Mouse (Mus musculus): ENCODE data around the gene Myo15b. TPM values are rescaled to one million over a fixed set of nuclear protein-coding genes. Genes with fewer than 3 reads are reported as not detected.

Gene Myo15b
- total and polyA plus RNA-seq, 2 experiments: 0.28 to 0.51 TPM

- 0 out of 2 replicates have a peak, but pooled peaks cover 1% of the 10 kb centered on the region for H3K4me1 ChIP-seq (ENCODE audit: control insufficient read depth, insufficient read depth, low read length)
- DNase-seq (ENCODE audit: extremely low read depth, low read depth, low spot score): no peak
- H3K36me3 ChIP-seq (ENCODE audit: control insufficient read depth, insufficient read depth, low read length): no peaks in the 10 kb centered on the region
- TF ChIP-seq CTCF (IDR thresholded peaks at IDR 0.05; ENCODE audit: low read depth, low read length) (no peak), POLR2A (IDR thresholded peaks at IDR 0.05; ENCODE audit: extremely low read depth, insufficient read depth, low read length) (no peak)
- no peaks in the 10 kb centered on the region for H3K27me3 ChIP-seq (ENCODE audit: control insufficient read depth, insufficient read depth, low read length)
- no peak overlapping the region for H3K4me3 ChIP-seq (ENCODE audit: insufficient read depth, low read depth, low read length)
- WGBS: 72% methylated on average over 1 of the region's 1 CpGs
- no peaks in the 10 kb centered on the region for H3K79me2 ChIP-seq (ENCODE audit: control insufficient read depth, insufficient read depth, low read length)
- no peak overlapping the region for H3K27ac ChIP-seq (replicated peaks; ENCODE audit: insufficient read depth, low read depth, low read length)
- H3K9ac ChIP-seq (ENCODE audit: low read depth, low read length): no peak overlapping the region
Observed at GRCm38 (mm10) chr11:115902831-115903230, 44.6 kb downstream of the Myo15b start.

GRCm38 (mm10) chr11:115903384-115904230 is 45.4 kb downstream of the Myo15b start:
- H3K27me3 ChIP-seq (ENCODE audit: control insufficient read depth, insufficient read depth, low read length): no peaks in the 10 kb centered on the region
- H3K4me1 ChIP-seq (ENCODE audit: control insufficient read depth, insufficient read depth, low read length): 0 out of 2 replicates have a peak, but pooled peaks cover 1% of the 10 kb centered on the region
- H3K79me2 ChIP-seq (ENCODE audit: control insufficient read depth, insufficient read depth, low read length): no peaks in the 10 kb centered on the region
- H3K9ac ChIP-seq (ENCODE audit: low read depth, low read length): no peak overlapping the region
- H3K36me3 ChIP-seq (ENCODE audit: control insufficient read depth, insufficient read depth, low read length): no peaks in the 10 kb centered on the region
- no peak for TF ChIP-seq POLR2A (IDR thresholded peaks at IDR 0.05; ENCODE audit: extremely low read depth, insufficient read depth, low read length)
- TF ChIP-seq CTCF (IDR thresholded peaks at IDR 0.05; ENCODE audit: low read depth, low read length): no peak
- no peak for DNase-seq (ENCODE audit: extremely low read depth, low read depth, low spot score)
- no peak overlapping the region for H3K4me3 ChIP-seq (ENCODE audit: insufficient read depth, low read depth, low read length)
- WGBS: 60% methylated on average over 11 of the region's 11 CpGs
- H3K27ac ChIP-seq (replicated peaks; ENCODE audit: insufficient read depth, low read depth, low read length): 0 out of 2 replicates have a peak overlapping the region, but pooled peaks have one; percentile 9

GRCm38 (mm10) chr11:115904231-115904955 is 46.2 kb downstream of the Myo15b start:
- TF ChIP-seq POLR2A (IDR thresholded peaks at IDR 0.05; ENCODE audit: extremely low read depth, insufficient read depth, low read length) (no peak), CTCF (IDR thresholded peaks at IDR 0.05; ENCODE audit: low read depth, low read length) (no peak)
- no peak for DNase-seq (ENCODE audit: extremely low read depth, low read depth, low spot score)
- Histone ChIP-seq H3K4me3 (ENCODE audit: insufficient read depth, low read depth, low read length) (no peak overlapping the region), H3K9ac (ENCODE audit: low read depth, low read length) (no peak overlapping the region), H3K27ac (replicated peaks; ENCODE audit: insufficient read depth, low read depth, low read length) (no peak overlapping the region), H3K79me2 (ENCODE audit: control insufficient read depth, insufficient read depth, low read length) (no peaks in the 10 kb centered on the region), H3K36me3 (ENCODE audit: control insufficient read depth, insufficient read depth, low read length) (no peaks in the 10 kb centered on the region), H3K27me3 (ENCODE audit: control insufficient read depth, insufficient read depth, low read length) (no peaks in the 10 kb centered on the region), H3K4me1 (ENCODE audit: control insufficient read depth, insufficient read depth, low read length) (0 out of 2 replicates have a peak, but pooled peaks cover 1% of the 10 kb centered on the region)
- WGBS: 90% methylated on average over 8 of the region's 8 CpGs

GRCm38 (mm10) chr11:115904956-115905790 is 47.0 kb downstream of the Myo15b start:
- Histone ChIP-seq H3K4me1 (ENCODE audit: control insufficient read depth, insufficient read depth, low read length) (0 out of 2 replicates have a peak, but pooled peaks cover 1% of the 10 kb centered on the region), H3K79me2 (ENCODE audit: control insufficient read depth, insufficient read depth, low read length) (no peaks in the 10 kb centered on the region), H3K27ac (replicated peaks; ENCODE audit: insufficient read depth, low read depth, low read length) (no peak overlapping the region), H3K27me3 (ENCODE audit: control insufficient read depth, insufficient read depth, low read length) (no peaks in the 10 kb centered on the region), H3K4me3 (ENCODE audit: insufficient read depth, low read depth, low read length) (no peak overlapping the region), H3K36me3 (ENCODE audit: control insufficient read depth, insufficient read depth, low read length) (no peaks in the 10 kb centered on the region), H3K9ac (ENCODE audit: low read depth, low read length) (no peak overlapping the region)
- WGBS: 88% methylated on average over 16 of the region's 16 CpGs
- TF ChIP-seq POLR2A (IDR thresholded peaks at IDR 0.05; ENCODE audit: extremely low read depth, insufficient read depth, low read length) (no peak), CTCF (IDR thresholded peaks at IDR 0.05; ENCODE audit: low read depth, low read length) (no peak)
- DNase-seq (ENCODE audit: extremely low read depth, low read depth, low spot score): no peak

- Histone ChIP-seq H3K27ac (replicated peaks; ENCODE audit: insufficient read depth, low read depth, low read length) (no peak overlapping the region), H3K4me3 (ENCODE audit: insufficient read depth, low read depth, low read length) (no peak overlapping the region), H3K27me3 (ENCODE audit: control insufficient read depth, insufficient read depth, low read length) (no peaks in the 10 kb centered on the region), H3K36me3 (ENCODE audit: control insufficient read depth, insufficient read depth, low read length) (no peaks in the 10 kb centered on the region), H3K79me2 (ENCODE audit: control insufficient read depth, insufficient read depth, low read length) (no peaks in the 10 kb centered on the region), H3K4me1 (ENCODE audit: control insufficient read depth, insufficient read depth, low read length) (peaks cover 5% of the 10 kb centered on the region), H3K9ac (ENCODE audit: low read depth, low read length) (no peak overlapping the region)
- peak; percentile 39 for DNase-seq (ENCODE audit: extremely low read depth, low read depth, low spot score)
- TF ChIP-seq CTCF (IDR thresholded peaks at IDR 0.05; ENCODE audit: low read depth, low read length) (no peak), POLR2A (IDR thresholded peaks at IDR 0.05; ENCODE audit: extremely low read depth, insufficient read depth, low read length) (no peak)
- WGBS: 64% methylated on average over 3 of the region's 3 CpGs
Observed at GRCm38 (mm10) chr11:115906116-115906515, 47.9 kb downstream of the Myo15b start.

Measured in liver, adult 2 months (tissue).